Mouse (Mus musculus): ENCODE measurements at regions not wholly inside any gene's neighbourhood (a gene's known extent, or its start where the extent isn't known, plus 50 kb on each side); places are given as distances from the start of the nearest gene placed in this dataset.

DNA sequence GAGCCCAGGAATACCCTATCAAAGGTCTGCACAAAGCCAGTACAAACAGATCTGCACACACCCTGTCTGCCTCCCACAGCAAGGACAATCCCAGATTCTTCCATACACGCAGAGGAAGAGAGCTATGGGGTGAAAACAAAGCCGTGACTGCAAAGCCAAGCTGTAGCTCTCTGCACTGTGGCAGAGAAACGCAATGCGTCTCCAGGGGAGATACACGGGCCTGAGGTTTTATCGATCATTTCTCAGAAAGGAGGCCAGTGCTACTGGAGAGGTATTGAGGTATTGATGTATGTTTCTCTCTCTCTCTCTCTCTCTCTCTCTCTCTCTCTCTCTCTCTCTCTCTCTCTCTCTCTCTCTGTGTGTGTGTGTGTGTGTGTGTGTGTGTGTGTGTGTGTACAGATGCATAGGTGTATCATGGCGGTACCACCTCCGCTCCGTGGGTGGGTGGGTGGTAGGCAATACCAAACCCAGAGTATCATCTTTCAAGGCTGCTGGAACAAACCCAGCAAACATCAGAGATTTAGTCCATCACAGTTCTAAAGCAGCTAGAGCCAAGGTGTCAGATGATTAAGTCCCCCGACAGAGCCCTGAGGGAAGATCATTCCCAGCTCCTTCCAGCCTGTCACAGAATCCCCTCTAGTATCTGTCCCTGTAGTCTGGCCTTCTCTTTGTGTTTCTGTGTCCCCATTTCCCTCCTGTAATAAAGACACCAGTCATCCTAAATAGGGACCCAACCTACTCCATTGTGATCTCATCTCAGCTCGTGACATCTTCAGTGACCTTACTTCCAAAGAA lies 175.0 kb downstream of the Mycn start:
- DNase-seq (ENCODE audit: low spot score in 2 of 2), result no peak

DNA sequence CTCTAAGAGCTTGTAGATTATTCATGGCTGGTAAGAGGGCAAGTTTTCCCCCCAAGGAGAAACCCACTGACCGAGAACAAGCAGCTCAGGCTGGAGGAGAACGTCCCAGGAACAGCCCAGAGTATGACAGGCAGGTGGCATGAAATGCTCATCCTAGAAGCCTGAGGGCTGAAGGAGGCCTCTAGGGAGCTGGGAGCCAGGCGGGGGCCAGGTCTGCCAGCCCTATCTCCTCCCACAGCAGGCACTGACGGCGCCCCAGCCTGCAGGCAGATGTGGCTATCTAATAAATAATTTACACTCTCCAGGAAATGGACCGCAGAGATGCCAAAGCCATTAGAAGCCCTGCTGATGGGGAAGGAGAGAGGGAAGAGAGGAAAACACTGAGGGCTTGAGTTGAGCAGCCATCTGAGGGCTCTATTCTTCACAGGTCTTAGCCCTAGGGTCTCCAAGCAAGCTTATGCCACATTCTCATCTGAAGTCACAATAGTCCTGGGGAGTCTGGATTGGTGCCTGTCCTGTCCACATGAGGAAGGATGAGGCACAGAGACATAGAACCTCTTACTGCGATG lies 176.1 kb downstream of the Mycn start:
- DNase-seq (ENCODE audit: low spot score in 2 of 2), result no peak

DNA sequence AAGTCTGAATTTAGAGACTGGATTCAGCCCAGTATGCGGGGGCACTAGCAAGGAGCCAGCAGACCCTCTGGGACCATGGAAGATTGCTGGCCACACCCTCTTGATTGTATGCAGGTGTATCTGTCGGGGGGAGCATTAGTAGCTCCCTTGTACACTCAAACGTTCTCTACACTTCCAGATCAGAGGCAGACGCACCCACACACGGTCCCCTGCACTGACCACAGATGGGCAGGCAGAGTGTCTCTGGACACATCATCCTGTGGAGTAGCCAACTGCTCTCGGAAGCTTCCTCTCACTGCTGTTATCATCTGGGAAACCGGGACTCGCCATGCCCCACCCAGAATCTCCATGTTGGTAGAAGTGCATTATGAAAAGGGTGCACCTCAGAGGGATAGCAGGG lies 176.7 kb downstream of the Mycn start:
- no peak for DNase-seq (ENCODE audit: low spot score in 2 of 2)

DNA sequence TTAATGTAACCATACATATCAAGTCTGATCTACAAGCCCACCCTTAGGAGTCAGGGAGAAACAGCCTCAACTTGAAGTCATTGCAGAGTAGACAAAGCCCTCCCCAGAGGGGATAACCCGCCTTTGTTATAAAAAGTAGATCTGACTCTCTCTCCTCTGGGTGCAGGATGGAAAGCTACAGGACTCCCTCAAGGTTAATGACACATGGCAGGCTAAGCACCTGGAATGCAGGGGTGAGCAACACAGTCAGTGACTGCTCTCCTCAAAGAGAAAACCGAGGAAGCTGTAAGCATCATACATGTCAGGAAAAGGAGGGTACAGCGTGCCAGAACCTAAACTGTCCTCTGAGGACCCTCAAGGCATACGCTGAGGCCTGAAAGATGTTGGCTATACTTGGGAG lies 177.1 kb downstream of the Mycn start:
- no peak for DNase-seq (ENCODE audit: low spot score in 2 of 2)

DNA sequence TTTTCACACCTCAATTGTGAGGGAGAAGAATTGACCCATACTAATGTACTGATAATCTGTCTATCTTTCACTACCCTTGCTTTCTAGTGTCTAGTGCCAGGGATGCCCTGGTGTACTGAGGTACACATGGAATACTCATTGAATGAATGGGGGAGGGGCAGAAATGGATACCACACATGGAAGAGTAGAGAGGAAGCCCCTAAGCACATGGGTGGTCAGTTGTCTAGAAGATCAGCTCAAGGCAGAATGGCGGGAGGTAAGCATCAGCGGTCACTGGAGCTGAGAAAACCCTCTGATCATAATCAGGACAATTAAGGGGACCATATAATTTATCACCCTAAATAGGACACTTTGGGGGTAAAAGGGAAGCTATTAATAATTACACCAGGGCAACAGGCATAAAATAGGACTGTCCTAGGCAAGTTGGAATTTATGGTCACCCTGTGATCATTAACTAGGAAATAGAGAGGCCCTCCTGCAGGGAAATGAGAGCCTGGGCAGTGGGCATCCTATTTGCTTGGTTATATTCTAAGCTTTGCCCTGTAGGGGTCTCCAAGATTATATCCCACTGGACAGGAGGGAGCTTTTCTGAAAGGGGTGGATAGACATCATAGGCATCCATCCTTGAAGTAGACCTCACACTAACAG lies 185.3 kb downstream of the Mycn start:
- no peak for DNase-seq (ENCODE audit: low spot score in 2 of 2)

DNA sequence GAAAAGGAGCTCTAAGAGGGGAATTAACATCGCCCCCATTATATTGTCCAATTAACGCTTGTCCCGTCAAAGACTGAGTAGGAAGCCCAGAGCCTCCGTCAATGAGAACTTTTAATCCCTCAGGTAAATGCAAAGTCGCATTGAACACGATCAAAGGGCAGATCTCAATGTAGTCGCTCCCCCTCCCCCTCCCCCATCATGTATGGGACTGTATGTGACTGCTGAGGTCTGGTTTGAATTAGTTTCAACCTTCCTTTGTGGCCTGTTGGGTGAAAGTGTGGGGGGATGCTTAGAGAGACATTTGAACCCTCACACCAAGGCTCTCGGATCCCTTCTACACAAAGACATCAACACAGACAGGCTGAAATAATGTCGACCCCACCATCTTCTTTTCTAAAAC lies 187.9 kb downstream of the Mycn start:
- DNase-seq (ENCODE audit: low spot score in 2 of 2), result no peak

DNA sequence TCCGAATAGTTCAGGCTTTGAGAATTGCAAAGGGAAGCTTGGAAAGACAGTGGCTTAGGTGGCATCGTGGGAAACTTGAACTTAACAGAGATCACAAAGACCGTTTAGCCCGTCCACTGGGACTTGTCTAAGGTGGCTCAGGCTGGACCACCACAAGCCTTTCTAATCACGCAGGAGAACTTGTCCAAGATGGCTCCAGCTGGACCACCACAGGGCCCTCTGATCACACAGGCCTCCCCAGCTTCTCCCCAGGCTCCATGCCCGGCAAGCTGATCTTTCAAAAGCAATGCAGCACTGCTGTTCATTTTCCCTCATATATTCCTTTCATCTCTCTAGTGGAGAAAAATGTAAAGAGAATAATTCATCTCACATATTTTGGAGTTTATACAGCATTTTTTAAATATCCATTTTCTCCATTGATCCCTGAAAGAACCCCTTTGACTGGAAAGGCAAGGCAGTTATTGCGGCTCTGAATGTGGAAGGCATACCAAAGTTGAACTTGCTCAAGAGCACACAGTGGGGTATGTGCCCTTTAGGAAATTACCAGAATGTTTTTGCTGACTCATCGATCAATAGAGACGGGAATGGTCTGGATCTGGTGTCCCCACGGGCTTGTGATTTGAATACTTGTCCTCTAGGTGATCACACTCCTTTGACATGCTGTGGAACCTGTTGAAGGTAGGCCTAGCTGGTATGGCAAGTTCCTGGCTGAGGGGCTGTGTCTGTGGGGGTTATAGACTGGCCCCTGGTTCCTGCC lies 189.9 kb downstream of the Mycn start:
- no peak for DNase-seq (ENCODE audit: low spot score in 2 of 2)

DNA sequence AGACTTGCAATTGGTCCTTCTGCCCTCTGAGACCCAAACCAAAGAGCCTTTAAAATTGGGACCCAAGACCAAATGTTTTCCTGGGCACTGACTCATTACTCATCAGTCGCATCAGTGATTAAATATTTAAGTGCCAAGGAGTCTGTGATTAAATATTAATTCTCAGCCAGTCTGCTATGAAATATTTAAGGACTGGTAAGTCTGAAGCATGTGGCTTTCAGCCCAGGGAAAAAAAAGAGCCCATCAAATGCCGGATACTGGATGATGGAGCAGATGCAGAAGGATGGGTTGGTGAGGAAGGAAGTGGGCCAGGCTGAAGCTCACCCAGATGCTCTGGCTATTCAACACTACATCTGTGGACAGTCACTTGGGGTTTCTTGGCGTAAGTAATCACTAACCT lies 192.0 kb downstream of the Mycn start:
- DNase-seq (ENCODE audit: low spot score in 2 of 2), result no peak

DNA sequence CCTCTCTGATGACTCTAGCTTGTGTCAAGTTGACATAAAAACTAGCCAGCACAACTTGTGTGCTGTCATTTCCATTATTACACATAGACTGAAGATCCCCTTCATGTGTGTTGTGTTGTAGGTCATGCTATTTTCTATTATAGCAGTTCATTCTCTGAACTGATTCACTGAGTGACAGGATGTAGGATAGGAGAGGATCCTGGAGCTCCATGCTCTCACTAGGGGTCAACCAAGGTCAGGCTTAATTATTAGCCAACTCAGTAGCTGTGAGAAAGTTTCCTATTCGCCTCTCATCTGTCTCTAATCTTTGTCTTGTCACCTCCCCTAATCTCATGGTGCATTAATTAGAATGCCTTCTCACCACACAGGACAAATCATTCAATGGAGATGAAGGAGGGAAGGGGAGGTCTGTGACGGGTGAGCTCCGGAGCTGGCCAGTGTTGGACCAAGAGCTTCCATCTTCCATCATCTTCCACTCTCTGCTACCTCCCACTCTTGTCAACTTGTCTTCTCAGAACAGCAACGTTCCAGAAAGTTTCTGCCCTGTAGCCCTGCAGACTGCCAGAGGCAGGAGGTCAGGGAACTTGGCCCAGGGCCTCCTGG lies 194.8 kb downstream of the Mycn start:
- DNase-seq (ENCODE audit: low spot score in 2 of 2), result no peak

DNA sequence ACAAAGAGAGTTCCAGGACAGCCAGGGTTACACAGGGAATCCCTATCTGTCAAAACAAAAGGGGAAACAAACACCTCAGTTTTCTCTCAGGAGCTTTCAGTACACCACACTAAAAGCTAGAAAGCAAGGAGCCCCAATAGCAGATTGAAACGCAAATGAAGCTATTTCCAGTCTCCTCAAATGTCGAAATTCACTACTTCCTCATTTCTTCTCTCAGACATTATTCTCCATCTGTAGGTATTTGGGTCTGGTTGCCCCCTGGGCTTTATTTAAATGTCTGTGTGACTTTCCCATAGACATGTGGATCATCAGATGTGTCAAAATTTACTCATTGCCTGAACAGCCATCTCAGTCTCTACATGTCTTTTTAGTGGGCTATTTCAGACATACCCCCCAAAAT lies 197.2 kb downstream of the Mycn start:
- no peak for DNase-seq (ENCODE audit: low spot score in 2 of 2)

DNA sequence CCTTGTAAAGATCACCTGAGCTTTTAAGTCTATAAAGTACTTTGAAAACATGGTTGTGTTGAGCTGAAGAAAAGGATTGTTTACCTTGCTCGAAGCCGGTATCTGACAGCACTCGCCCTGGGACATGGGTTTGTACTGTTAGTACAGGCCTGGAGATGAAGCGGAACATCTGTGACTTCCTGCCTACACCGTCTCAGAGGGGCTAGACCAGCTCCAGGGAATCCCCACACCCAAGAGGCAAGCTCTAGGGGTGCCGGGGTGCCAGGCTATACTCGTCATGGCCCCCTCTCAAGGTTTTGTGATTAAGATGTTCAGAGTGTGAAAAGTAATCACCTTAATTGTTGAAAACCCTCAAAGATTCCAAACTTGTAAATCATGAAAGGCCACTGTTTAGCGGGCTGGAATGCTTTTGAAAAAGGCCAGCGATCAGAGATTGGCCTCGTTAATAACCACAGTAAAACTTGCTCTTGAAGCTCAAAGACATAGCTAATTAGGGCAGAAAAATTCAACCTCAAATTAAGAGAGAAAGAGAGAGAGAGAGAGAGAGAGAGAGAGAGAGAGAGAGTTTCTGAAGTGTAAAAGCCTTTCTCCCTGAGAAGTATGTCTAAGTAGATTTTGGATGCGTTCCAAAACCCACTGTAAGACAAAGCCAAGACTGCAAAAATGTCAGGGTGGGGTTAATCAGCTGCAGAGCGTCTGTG lies 202.9 kb downstream of the Mycn start:
- DNase-seq (ENCODE audit: low spot score in 2 of 2), result no peak

DNA sequence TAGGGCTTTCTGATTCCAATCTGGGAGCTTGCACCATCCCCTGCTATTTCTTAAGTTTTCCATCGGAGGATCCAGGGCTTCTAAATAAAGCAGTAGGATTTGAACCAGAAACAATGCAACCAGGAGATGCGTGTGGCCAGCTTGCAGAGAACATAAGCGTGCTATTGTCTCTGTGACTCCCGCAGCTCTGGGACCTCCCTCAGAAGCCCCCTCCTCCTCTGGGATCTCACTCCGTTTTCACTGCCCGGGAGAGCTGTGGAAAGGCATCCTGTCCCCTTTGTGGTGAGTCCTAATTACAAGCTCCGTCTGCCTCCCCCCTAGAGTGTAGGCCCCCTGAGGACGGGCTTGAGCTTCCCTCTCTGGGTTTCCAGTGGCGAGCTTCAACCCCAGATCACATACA lies 215.9 kb downstream of the Mycn start:
- DNase-seq (ENCODE audit: low spot score in 2 of 2), result no peak

DNA sequence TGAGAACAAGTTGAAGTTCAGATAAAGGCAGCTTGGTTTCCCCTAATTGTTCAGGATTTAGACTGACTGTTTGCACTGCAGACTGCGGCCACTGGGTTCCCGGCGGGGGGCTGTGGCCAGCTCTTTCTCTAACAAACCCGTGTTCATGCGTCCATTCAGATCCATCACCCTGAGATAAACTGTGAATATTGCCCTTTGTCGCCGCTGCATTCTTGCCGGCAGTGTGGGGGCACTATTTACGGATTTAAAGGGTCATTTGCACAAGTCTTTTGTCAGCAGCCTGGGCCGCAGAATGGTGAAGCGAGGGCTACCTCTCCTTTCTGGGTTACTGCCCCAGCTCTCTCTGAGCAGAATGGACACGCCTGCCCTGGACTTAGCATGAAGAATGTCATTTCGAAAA lies 216.6 kb downstream of the Mycn start:
- no peak for DNase-seq (ENCODE audit: low spot score in 2 of 2)

DNA sequence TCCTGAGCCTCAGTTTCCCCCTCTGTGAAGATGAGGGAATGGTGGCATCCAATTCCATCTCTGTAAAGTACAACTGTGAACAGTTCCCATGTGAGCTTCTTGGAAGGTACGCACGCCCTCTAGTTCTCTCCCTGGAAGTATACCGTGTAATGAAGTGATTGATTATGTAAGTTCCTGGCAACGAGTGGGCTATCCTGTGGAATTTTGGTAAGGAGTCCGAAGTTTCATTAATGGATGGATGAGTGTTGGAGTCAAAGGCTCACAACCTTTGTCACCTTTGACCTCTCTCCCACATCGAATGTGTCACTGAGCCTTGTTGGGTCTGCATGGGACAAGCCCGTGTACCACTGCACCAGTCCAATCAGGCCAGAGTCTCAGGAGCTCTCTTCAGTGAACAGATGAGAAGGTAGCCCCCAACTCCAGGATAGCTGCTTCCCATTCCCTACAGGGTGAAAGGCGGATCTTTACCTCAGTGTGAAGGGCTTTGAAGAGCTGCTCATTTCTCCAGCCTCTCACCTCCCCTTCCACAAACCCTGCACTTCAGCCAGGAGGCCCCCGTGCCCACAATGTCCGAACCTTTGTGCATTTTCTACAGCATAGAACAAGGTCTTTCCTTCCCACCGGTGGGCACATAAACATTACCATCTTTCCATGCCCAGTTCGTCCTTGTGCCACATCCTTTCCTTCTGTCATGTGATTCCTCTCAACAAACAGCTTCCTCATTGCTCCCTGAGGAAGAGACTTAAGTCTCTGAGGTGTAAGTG lies 217.8 kb downstream of the Mycn start:
- DNase-seq (ENCODE audit: low spot score in 2 of 2), result no peak

DNA sequence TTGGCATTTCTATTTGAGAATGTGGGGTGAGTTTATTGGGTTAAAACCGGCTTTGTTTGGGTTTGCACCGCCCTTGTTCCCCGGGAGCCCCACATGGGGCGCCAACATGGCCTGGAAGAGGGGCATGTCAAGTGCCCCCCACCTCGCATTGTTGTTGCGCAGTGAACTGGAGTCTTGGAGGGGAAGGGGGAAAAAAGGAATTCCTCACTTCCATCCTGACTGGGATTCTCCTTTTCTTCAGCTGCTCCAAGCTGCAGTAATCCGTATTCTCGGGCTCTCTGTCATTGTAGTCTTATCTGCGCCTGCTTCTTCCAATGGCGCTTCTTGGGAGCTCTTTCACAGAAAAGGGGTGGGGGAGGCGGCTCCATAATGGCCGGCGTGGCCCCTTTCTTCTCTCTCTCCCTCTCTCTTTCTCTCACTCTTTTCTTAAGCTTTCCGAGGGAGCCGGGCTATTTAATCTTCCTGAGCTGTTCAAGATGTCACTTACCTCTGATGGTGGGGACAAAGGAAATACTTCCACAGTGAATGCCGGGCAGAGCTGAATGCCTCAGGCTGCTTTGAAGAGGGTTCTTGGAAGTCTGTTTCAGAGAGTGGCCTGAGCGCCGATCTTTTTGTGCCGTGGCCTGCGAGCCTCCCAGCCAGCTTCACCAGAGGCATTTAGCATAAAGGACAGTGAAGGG lies 218.6 kb downstream of the Mycn start:
- peak in 1 of 2 experiments; percentile 12 for DNase-seq (ENCODE audit: low spot score in 2 of 2)

DNA sequence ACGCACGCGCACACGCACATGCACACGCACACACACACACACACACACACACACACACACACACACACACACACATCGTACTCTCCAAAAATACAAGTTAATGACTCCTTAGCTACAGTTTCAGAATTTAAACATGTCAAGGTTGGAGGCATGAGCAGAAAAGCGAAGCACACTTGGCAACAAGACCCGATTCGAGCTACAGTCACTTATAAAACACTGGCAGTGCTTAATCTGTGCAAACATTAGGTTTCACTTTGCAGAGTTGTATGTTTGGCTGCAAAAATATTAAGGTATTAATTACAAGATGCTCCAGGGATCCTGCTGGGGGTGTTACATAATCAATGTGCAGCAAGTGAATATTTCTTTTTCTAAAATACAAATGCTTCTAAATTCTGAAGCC lies 225.0 kb downstream of the Mycn start:
- DNase-seq (ENCODE audit: low spot score in 2 of 2), result no peak

DNA sequence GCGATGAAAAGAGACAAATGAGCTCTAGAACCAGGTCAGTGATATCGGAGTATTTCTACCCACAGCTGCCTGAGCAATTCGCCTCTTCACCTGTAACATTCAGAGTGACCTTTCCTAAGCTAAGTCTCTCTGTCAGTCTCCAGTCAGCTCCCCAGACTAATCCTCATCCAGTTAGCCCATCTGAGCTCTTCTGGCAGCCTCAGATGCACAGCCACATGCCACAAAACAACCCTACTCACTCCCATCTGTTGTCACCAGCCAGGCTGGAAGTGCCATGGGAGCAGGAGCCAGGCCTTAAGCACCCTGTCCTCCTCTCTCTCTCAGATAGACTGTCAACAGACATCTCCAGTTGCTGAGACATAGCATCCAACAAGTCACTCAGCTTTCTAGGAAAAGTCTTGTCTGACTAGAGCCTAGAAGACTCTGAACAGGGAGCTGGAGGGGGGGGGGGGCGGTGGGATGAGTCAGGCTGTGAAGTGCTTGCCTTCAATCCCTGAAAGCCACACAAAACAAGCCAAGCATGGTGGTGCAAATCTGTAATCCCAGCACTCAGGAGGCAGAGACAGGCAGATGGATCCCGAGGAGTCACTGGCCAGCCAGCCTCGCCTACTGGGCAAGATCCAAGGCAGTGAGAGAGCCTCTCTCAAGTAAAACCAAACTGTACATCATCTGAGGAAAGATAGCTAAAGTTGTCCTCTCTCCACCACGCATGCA lies 225.6 kb downstream of the Mycn start:
- DNase-seq (ENCODE audit: low spot score in 2 of 2), result no peak

DNA sequence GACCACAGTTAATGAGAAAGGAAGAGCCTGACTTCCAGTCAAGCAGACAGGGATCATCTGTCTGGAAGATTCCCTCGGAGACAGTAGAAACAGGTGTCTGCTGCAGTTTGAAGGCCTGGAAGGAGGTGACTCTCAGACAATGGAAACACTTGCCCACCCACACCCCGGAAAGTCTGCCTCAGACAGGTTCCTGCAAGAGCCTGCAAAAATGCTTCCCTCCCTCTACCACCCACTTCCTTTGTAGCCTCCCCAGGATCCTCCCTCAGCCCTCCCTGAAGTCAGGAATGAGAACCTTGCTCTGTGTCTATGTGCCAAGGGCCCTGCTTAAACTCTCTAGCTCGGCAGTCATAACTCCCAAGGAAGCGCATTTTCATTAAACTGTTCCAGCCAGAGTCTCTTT lies 226.2 kb downstream of the Mycn start:
- no peak for DNase-seq (ENCODE audit: low spot score in 2 of 2)

DNA sequence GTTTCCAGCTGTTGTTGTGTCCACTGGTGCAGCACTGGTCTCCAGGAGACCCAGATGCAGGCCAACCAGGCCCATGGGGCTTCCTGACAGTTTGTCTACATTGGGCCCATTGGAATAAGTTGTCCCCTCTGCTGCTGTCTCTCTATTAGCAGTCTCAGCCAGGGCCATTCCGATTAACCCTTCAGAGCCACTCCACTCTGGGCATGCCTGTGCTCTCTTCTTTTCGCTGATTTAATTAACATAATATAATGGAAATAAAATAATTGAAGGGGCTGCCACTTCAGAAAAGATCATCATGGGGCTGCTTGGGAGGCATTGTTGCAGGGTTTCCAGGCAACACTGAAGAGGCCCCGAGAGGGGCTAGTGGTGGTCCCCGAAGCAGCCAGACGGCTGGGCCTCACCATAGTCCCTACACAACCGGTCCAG lies 231.5 kb downstream of the Mycn start:
- DNase-seq (ENCODE audit: low spot score in 2 of 2), result no peak
